Mouse (Mus musculus) hindbrain, embryonic 12.5 days (tissue): ENCODE measurements around the gene Gal. TPM values are rescaled to one million over a fixed set of nuclear protein-coding genes. Genes with fewer than 3 reads are reported as not detected.
A peak's percentile ranks its signal among the peaks of the same experiment; 100 is the strongest.

ENCODE experiments used
- ATAC-seq: fragments of 200-750 bp; cut with Nextera tagmentation; 2 replicates; pipeline ENCODE4 v1.8.0; 2017; ENCODE audit warnings: moderate TSS enrichment; ENCODE audit not compliant: low FRiP score
- H3K27ac ChIP-seq: fragments of 300-500 bp; sonication (generic); 2 replicates; pipeline ENCODE4 v1.5.1; 2016; ENCODE audit warnings: mild to moderate bottlenecking
- H3K27me3 ChIP-seq: fragments of 300-500 bp; sonication (generic); 2 replicates; pipeline ENCODE4 v1.6.1; 2016; ENCODE audit warnings: mild to moderate bottlenecking
- H3K36me3 ChIP-seq: fragments of 300-500 bp; sonication (generic); 2 replicates; pipeline ENCODE4 v1.6.1; 2016; ENCODE audit warnings: mild to moderate bottlenecking
- H3K4me1 ChIP-seq: fragments of 300-500 bp; sonication (generic); 2 replicates; pipeline ENCODE4 v1.6.1; 2016
- H3K4me2 ChIP-seq: fragments of 300-500 bp; sonication (generic); replicated peaks from 2 replicates; pipeline ENCODE4 v1.6.1; 2016; ENCODE audit warnings: mild to moderate bottlenecking
- H3K4me3 ChIP-seq: fragments of 300-500 bp; sonication (generic); 2 replicates; pipeline ENCODE4 v1.5.1; 2016; ENCODE audit warnings: mild to moderate bottlenecking
- H3K9ac ChIP-seq: fragments of 300-500 bp; sonication (generic); 2 replicates; pipeline ENCODE4 v1.6.1; 2016; ENCODE audit warnings: mild to moderate bottlenecking, moderate library complexity
- H3K9me3 ChIP-seq: fragments of 300-500 bp; sonication (generic); replicated peaks from 2 replicates; pipeline ENCODE4 v1.6.1; 2016; ENCODE audit warnings: mild to moderate bottlenecking
- WGBS: fragments of 180-500 bp; shearing (Covaris S2); methylation state at CpG from one replicate; pipeline ENCODE4 v1.1.7; 2016; 5-methylcytosine and 5-hydroxymethylcytosine counted together
- polyA plus RNA-seq: library from polyadenylated mRNA; unstranded; fragments of >200 nt; fragmentation: Nextera tagmentation; extraction: Ambion mirVana; gene quantifications from 2 replicates; pipeline ENCODE4 v1.2.1, GENCODE M21; 2016

The Gal gene
- 6.2 and 8.7 TPM in 2 replicates for polyA plus RNA-seq

- Histone ChIP-seq H3K9me3 (no peaks in the 10 kb centered on the region), H3K27ac (no peak within 1 kb of the TSS), H3K4me2 (peak within 1 kb of the TSS; percentile 59), H3K9ac (peak within 1 kb of the TSS; percentile 44), H3K27me3 (peaks cover 43% of the 10 kb centered on the region), H3K4me1 (peaks cover 14% of the 10 kb centered on the region), H3K36me3 (no peaks in the 10 kb centered on the region), H3K4me3 (peak within 1 kb of the TSS; percentile 29)
- 3% methylated on average over 37 of the region's 37 CpGs for WGBS
- peak; percentile 41 for ATAC-seq
These were observed at the start of gene Gal for GRCm38 (mm10) chr19:3414268-3414733. Gene Gal, minus strand, starts transcription at chr19:3414544.

- WGBS = 90% methylated on average over 3 of the region's 3 CpGs
- Histone ChIP-seq H3K36me3 (peaks cover 99% of the 10 kb centered on the region), H3K9ac (no peak overlapping the region), H3K4me1 (no peaks in the 10 kb centered on the region), H3K27ac (no peak overlapping the region), H3K27me3 (no peaks in the 10 kb centered on the region), H3K4me3 (no peak overlapping the region), H3K4me2 (no peak overlapping the region), H3K9me3 (no peaks in the 10 kb centered on the region)
- ATAC-seq = no peak
These were observed 45.6 kb upstream of the Gal start for GRCm38 (mm10) chr19:3459986-3460385.

GRCm38 (mm10) chr19:3458331-3459099 lies 44.2 kb upstream of the Gal start:
- Histone ChIP-seq H3K27ac (no peak overlapping the region), H3K4me3 (no peak overlapping the region), H3K4me2 (no peak overlapping the region), H3K9ac (no peak overlapping the region), H3K27me3 (no peaks in the 10 kb centered on the region), H3K9me3 (no peaks in the 10 kb centered on the region), H3K4me1 (no peaks in the 10 kb centered on the region), H3K36me3 (peaks cover 98% of the 10 kb centered on the region)
- no peak for ATAC-seq
- 92% methylated on average over 6 of the region's 6 CpGs for WGBS

- no peak for ATAC-seq
- Histone ChIP-seq H3K9me3 (no peaks in the 10 kb centered on the region), H3K36me3 (peaks cover 98% of the 10 kb centered on the region), H3K27ac (no peak overlapping the region), H3K9ac (no peak overlapping the region), H3K4me3 (no peak overlapping the region), H3K4me1 (no peaks in the 10 kb centered on the region), H3K4me2 (no peak overlapping the region), H3K27me3 (no peaks in the 10 kb centered on the region)
- 100% methylated on average over 4 of the region's 4 CpGs for WGBS
These were observed 43.4 kb upstream of the Gal start for GRCm38 (mm10) chr19:3457700-3458099.

- Histone ChIP-seq H3K27me3 (no peaks in the 10 kb centered on the region), H3K4me1 (peaks cover 3% of the 10 kb centered on the region; the same call in 1 of the 2 replicates), H3K9ac (no peak overlapping the region), H3K4me2 (no peak overlapping the region), H3K9me3 (no peaks in the 10 kb centered on the region; the same call in 1 of the 2 replicates), H3K36me3 (peaks cover 38% of the 10 kb centered on the region), H3K27ac (no peak overlapping the region), H3K4me3 (no peak overlapping the region)
- peak; percentile 38 for ATAC-seq
- WGBS = 55% methylated on average over 6 of the region's 6 CpGs
These were observed 37.3 kb upstream of the Gal start for GRCm38 (mm10) chr19:3451649-3452048.

- no peak overlapping the region for H3K27ac ChIP-seq
- H3K4me3 ChIP-seq = no peak overlapping the region
- H3K9ac ChIP-seq = no peak overlapping the region
- no peaks in the 10 kb centered on the region for H3K27me3 ChIP-seq
- no peaks in the 10 kb centered on the region; the same call in 1 of the 2 replicates for H3K9me3 ChIP-seq
- WGBS = 26% methylated on average over 6 of the region's 6 CpGs
- H3K4me1 ChIP-seq = peaks cover 3% of the 10 kb centered on the region; the same call in 1 of the 2 replicates
- H3K36me3 ChIP-seq = peaks cover 34% of the 10 kb centered on the region
- ATAC-seq = peak; percentile 83
- H3K4me2 ChIP-seq = no peak overlapping the region
These were observed 36.8 kb upstream of the Gal start for GRCm38 (mm10) chr19:3451170-3451569.

GRCm38 (mm10) chr19:3450714-3451113 lies 36.4 kb upstream of the Gal start:
- Histone ChIP-seq H3K9me3 (no peaks in the 10 kb centered on the region; the same call in 1 of the 2 replicates), H3K4me3 (no peak overlapping the region), H3K36me3 (peaks cover 30% of the 10 kb centered on the region), H3K27ac (no peak overlapping the region), H3K4me2 (no peak overlapping the region), H3K4me1 (peaks cover 3% of the 10 kb centered on the region; the same call in 1 of the 2 replicates), H3K9ac (no peak overlapping the region), H3K27me3 (no peaks in the 10 kb centered on the region)
- 93% methylated on average over 3 of the region's 3 CpGs for WGBS
- ATAC-seq = peak; percentile 9; the same call in 1 of the 2 replicates

GRCm38 (mm10) chr19:3449248-3449647 lies 34.9 kb upstream of the Gal start:
- H3K4me1 ChIP-seq = peaks cover 3% of the 10 kb centered on the region; the same call in 1 of the 2 replicates
- H3K27ac ChIP-seq = no peak overlapping the region
- no peak overlapping the region for H3K4me2 ChIP-seq
- 84% methylated on average over 3 of the region's 3 CpGs for WGBS
- H3K36me3 ChIP-seq = peaks cover 15% of the 10 kb centered on the region
- H3K27me3 ChIP-seq = no peaks in the 10 kb centered on the region
- no peak for ATAC-seq
- H3K9ac ChIP-seq = no peak overlapping the region
- H3K9me3 ChIP-seq = no peaks in the 10 kb centered on the region; the same call in 1 of the 2 replicates
- no peak overlapping the region for H3K4me3 ChIP-seq

GRCm38 (mm10) chr19:3447348-3447747 lies 33.0 kb upstream of the Gal start:
- no peak overlapping the region for H3K9ac ChIP-seq
- H3K36me3 ChIP-seq = no peaks in the 10 kb centered on the region
- no peaks in the 10 kb centered on the region; the same call in 1 of the 2 replicates for H3K9me3 ChIP-seq
- no peak for ATAC-seq
- no peaks in the 10 kb centered on the region for H3K27me3 ChIP-seq
- no peak overlapping the region for H3K4me2 ChIP-seq
- no peak overlapping the region for H3K27ac ChIP-seq
- 61% methylated on average over 3 of the region's 3 CpGs for WGBS
- peaks cover 3% of the 10 kb centered on the region; the same call in 1 of the 2 replicates for H3K4me1 ChIP-seq
- H3K4me3 ChIP-seq = no peak overlapping the region

- Histone ChIP-seq H3K27ac (no peak overlapping the region), H3K9ac (no peak overlapping the region), H3K4me3 (no peak overlapping the region), H3K4me1 (0 out of 2 replicates have a peak, but pooled peaks cover 3% of the 10 kb centered on the region), H3K9me3 (no peaks in the 10 kb centered on the region), H3K4me2 (no peak overlapping the region), H3K27me3 (0 out of 2 replicates have a peak, but pooled peaks cover 5% of the 10 kb centered on the region), H3K36me3 (no peaks in the 10 kb centered on the region)
- 61% methylated on average over 10 of the region's 10 CpGs for WGBS
- peak; percentile 61 for ATAC-seq
These were observed 26.7 kb upstream of the Gal start for GRCm38 (mm10) chr19:3441092-3441491.

GRCm38 (mm10) chr19:3440667-3441066 lies 26.3 kb upstream of the Gal start:
- Histone ChIP-seq H3K4me1 (0 out of 2 replicates have a peak, but pooled peaks cover 3% of the 10 kb centered on the region), H3K4me2 (no peak overlapping the region), H3K27ac (no peak overlapping the region), H3K4me3 (no peak overlapping the region), H3K9ac (no peak overlapping the region), H3K36me3 (no peaks in the 10 kb centered on the region), H3K9me3 (no peaks in the 10 kb centered on the region), H3K27me3 (0 out of 2 replicates have a peak, but pooled peaks cover 5% of the 10 kb centered on the region)
- peak; percentile 27; the same call in 1 of the 2 replicates for ATAC-seq
- 71% methylated on average over 5 of the region's 5 CpGs for WGBS

- 0 out of 2 replicates have a peak, but pooled peaks cover 5% of the 10 kb centered on the region for H3K27me3 ChIP-seq
- 73% methylated on average over 5 of the region's 5 CpGs for WGBS
- no peak overlapping the region for H3K4me3 ChIP-seq
- H3K4me1 ChIP-seq = 0 out of 2 replicates have a peak, but pooled peaks cover 9% of the 10 kb centered on the region
- no peak overlapping the region for H3K9ac ChIP-seq
- no peak overlapping the region for H3K4me2 ChIP-seq
- H3K36me3 ChIP-seq = no peaks in the 10 kb centered on the region
- H3K9me3 ChIP-seq = no peaks in the 10 kb centered on the region
- ATAC-seq = no peak
- H3K27ac ChIP-seq = no peak overlapping the region
These were observed 23.6 kb upstream of the Gal start for GRCm38 (mm10) chr19:3437980-3438379.
